Mouse (Mus musculus) kidney, adult 8-10 months (tissue): ENCODE measurements at regions not wholly inside any gene's neighbourhood (a gene's known extent, or its start where the extent isn't known, plus 50 kb on each side); places are given as distances from the start of the nearest gene placed in this dataset.

Source experiments
- DNase-seq, 2 experiments: peaks; one replicate each; pipeline ENCODE4 v3.0.0; 2022

GRCm38 (mm10) chr2:169122887-169123286 lies 167.5 kb upstream of the Zfp64 start:
- no peak for DNase-seq

DNA sequence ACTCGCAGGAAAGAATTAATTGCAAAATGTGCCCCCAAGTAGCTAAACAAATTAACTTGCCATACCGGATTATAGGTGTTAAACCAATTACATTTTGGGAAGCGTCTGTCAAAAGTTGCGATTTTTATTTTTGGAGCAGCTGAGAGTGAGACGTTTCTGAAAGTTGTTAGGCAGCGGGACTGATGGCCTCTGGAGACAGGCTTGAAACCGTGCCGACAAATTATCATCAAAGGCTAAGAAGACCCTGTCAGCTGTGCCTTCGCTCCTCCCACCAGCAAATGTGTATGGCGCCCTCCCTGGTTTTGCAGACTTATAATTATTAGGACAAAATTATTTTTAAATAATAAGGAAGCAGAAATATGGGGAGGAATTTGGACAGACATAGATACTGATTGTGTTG lies 161.5 kb upstream of the Zfp64 start:
- no peak for DNase-seq

DNA sequence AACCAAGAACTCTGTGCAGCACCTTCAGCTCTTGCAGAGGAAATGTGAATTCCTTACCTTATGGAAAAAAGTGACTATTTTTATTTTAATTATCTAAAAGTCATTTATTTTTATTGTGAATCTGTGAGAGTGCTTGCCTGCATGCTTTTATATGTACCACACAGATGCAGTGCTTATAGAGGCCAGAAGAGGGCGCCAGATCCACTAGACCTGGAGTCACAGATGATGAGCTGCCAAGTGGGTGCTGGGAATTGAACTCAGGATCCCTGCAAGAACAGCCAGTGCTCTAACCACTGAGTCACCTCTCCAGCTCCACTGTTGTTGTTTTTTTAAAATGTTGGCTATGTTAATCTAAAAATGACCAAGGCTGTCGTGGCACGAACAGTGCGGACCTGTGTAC lies 153.7 kb upstream of the Zfp64 start:
- no peak for DNase-seq

- DNase-seq, result peak in 1 of 2 experiments; percentile 23
Observed at GRCm38 (mm10) chr2:169108037-169108436, 152.7 kb upstream of the Zfp64 start.

DNA sequence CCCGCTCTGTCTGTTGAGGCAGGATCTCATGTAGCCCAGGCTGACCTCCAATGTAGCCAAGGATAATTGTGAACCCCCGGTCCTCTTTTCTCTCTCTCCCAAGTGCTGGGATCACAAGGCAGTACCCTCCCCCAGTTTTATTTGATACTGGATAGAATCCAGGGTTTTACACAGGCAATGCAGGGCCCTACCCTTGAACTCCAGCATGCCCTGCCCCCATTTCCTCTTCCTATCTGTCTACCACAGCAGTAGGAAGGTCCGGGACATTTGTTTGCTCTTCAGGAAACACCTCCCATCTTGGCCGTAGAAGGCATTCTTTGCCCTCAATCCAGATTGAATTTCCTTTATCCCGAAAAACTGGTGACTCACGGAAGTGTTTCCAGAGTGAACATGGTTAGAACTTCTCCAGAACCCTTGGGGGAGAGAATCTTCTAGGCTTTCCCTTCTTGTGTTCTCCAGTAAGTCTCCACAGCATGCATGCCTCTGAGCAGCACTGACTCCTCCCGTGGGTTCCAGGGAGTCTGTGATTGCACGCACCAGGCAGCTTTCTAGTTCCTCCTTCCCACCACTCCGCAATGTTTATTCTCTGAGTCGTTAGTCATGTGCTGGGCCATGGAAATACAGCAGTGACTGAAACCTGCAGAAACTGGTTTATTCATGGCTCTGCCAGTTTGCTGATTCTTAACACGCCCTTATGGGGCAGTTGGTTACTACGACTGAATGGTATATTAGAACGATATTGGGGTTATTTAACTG lies 146.3 kb upstream of the Zfp64 start:
- DNase-seq, result peak; percentile 16 to 22

GRCm38 (mm10) chr2:169100516-169100915 lies 145.1 kb upstream of the Zfp64 start:
- DNase-seq, result peak in 1 of 2 experiments; percentile 13

- no peak for DNase-seq
Observed at GRCm38 (mm10) chr2:169099678-169100077, 144.3 kb upstream of the Zfp64 start.

DNA sequence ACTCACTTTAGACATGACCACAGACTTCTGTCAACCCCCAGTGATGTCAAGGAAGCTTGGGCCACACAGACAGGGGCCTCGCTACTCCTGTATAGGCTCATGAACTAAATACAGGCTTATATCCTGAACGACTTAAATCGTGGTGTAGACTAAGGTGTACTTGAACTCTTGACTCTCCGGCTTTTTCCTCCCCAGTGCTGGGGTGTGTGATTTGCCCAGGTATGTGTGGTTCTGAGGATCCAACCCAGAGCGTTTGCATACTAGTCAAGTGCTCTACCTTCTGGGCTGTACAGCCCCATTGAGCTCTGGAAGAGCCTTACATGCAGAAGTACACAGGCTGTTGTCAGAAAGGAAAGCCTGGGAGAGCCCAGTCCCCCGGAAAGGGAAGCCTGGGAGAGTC lies 143.2 kb upstream of the Zfp64 start:
- no peak for DNase-seq

- no peak for DNase-seq
Observed at GRCm38 (mm10) chr2:169094011-169094754, 138.8 kb upstream of the Zfp64 start.

GRCm38 (mm10) chr2:169090256-169090655 lies 134.9 kb upstream of the Zfp64 start:
- no peak for DNase-seq

DNA sequence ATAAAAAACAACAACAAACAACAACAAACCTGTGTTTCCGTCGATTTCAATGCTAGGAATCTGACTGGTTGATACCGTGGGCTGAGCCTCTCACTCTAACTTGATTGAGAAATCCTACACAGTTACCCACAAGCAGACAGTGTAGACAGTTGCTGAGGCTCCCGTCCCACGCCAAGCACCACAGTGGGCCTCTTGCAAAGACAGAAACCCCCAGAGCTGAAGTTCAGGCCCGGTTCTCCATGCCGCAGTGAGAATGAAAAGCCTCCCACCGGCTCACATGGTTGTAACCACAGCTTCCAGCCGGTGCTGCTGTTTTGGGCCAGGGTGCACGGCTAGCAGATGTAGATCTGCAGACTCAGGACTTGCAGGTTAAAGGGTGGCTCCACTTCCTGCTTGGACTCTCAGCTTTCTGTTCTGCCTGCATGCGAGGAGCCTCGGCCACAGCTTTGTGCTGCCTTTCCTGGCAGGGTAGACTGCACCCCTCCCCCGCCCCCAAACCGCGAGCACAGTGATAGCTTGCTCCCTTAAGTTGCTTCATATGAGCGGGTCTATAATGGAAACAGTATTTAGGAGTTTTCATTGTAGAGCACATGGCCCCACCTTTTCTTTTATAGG lies 133.6 kb upstream of the Zfp64 start:
- no peak for DNase-seq

DNA sequence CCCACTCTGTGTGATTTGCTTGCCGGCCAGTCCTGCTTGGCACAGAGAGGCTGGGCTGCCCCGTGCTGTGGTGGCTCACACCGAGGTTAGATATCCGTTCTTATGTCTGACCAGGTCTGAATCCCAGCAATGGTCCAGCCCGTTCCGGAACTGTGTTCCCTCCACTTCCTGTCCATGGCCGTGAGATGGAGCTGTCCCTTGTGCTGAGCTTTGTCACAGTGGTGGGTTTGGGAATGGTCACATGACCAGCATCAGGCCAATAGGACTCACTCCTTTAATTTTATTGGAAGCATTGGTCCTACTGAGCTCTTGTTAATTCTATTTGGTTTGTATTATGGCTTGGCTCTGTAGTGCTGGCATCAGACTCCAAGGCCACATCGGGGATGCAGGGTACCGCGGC lies 132.9 kb upstream of the Zfp64 start:
- no peak for DNase-seq

DNA sequence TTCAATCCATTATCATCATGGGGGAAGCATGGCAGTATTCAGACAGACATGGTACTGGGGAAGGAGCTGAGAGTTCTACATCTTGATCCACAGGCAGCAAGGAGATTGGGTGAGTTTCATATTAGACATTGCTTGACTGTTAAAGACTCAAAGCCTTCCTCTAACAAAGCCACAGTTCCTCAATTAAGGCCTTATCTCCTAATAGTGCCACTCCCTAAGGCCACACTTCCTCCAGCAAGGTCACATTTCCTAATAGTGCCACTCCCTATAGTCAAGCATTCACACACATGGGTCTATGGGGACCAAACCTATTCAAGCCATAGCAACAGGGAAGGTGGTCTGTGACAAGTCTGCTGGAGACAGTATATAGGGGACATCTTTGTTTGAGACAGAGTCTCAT lies 115.9 kb upstream of the Zfp64 start:
- DNase-seq, result no peak

DNA sequence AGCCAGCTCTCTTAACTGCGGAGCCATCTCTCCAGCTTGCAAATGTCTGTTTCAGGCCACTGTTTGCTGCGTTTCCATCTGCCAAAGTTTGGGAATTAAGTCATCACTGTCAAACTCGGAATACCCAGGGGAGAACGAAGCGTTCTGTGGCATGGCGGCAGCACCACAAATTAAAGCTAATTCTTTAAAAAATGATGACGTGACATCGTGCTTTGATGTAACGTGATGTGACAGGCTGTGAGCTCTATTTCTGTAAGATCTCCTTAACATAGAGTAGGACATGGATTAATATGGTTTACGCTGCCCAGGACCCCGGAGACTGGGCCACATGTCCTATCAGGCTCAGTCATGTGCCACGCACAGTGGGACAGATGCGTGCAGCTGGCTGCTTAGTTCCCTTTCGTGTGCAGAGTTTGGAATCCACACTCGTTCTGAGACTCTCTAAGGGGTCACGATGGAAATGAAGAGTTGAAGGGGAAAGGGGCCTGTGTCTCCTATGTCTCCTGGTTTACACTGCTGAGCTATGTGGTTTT lies 109.8 kb upstream of the Zfp64 start:
- DNase-seq, result no peak

DNA sequence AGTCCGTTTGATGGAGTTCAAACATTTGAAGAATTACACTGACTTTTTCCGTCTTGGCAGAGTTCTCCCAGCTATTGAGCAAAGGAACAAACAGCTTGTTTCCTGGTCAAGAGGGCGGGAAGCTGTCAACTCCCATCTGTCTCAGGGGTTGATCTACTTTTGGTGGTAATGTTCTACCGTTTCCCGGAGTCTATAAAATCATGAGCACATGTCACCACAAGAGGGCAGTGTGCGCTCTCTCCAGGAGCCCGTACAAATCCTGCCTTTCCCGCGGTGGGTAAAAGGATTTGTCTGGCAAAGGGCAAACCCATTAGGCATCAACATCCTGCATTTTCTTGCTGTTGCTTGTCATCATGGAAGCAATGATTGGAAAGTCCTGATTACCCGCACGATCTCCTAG lies 106.1 kb upstream of the Zfp64 start:
- peak; percentile 63 to 80 for DNase-seq

DNA sequence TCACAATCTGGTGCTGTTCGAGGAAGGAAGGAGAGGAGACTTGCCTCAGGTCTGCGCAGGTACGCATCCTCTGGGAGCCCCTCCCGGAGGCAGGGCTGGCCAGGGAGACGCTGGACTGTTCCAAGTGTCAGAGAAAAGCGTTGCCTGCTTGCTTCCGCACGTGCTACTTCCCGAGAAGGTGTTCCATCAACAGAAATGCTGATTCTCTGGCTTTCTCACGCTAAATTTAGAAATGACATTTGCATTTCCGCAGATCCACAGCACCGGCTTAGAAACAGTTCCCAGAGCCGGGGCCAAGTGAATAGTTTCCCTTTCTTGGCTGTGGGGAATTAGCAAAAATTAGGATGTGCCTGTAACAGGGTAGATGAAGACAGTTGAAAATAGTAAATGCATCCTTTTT lies 105.1 kb upstream of the Zfp64 start:
- DNase-seq, result peak; percentile 13 to 18

DNA sequence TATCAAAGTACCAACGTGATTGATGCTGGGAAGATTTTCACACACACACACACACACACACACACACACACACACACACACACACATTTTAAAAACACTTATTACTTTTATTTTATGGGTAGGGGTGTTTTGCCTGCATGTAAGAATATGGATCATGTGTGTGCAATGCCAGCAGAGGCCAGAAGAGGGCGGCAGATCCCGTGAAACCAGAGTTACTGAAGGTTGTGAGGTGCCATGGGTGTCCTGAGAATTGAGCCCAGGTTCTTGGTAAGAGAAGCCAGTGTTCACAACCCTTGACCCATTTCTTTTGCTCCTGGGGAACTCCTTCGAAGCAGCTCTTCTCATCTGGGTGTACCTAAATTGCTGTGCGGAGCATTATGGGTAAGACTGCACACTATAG lies 102.4 kb upstream of the Zfp64 start:
- no peak for DNase-seq

DNA sequence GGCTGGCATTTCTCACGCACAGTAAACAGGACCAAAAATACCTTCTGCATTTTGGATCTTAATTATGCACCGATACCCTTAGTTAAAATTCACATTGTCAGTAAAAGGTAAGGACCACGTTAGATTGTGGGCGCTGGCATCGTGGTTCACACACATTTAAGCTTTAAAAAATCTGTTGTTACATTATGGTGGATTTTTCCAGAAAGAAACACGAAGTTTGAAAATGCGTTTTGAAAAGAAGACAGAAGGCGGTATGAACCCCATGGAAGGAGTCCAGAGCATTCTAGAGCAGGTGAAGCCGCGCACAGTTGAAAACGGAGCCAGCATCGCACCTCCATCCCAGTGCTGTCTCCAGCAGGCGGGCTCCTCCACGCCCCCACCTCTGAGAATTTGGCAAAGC lies 94.6 kb upstream of the Zfp64 start:
- DNase-seq, result no peak

GRCm38 (mm10) chr2:169041748-169042147 lies 86.4 kb upstream of the Zfp64 start:
- no peak for DNase-seq

GRCm38 (mm10) chr2:169037975-169038374 lies 82.6 kb upstream of the Zfp64 start:
- no peak for DNase-seq

DNA sequence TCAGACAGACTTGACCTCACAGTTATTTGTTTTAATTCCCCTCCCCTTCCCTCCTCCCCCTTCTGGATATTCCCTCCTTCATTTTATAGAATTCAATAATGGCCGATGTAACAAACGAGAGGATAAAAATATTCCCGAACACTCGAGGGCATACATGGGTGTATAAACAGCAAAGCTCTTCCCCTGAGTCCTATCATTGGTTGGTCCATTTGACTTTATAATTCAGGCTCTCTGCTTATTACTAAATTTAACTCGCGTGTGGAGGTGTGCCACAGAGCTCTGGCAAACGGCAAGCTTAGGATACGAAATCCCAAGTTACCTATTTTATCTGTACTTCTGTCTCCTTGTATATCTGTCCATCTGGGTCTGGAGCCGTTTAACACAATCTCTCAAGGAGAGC lies 82.1 kb upstream of the Zfp64 start:
- no peak for DNase-seq

GRCm38 (mm10) chr2:169035315-169035714 lies 79.9 kb upstream of the Zfp64 start:
- DNase-seq, result peak in 1 of 2 experiments; percentile 25

GRCm38 (mm10) chr2:169033997-169034396 lies 78.6 kb upstream of the Zfp64 start:
- DNase-seq, result no peak

GRCm38 (mm10) chr2:169033181-169033580 lies 77.8 kb upstream of the Zfp64 start:
- no peak for DNase-seq
